Mouse (Mus musculus): ENCODE measurements around the gene Sptbn4. TPM values are rescaled to one million over a fixed set of nuclear protein-coding genes. Genes with fewer than 3 reads are reported as not detected.

Gene Sptbn4
- polyA plus RNA-seq, 1 experiment: 171 TPM

- Histone ChIP-seq H3K4me1 (ENCODE audit: control insufficient read depth, insufficient read depth, low read length) (no peaks in the 10 kb centered on the region), H3K4me3 (replicated peaks; ENCODE audit: insufficient read depth, low read depth, low read length) (no peak overlapping the region), H3K27ac (ENCODE audit: insufficient read depth, low read length) (no peak overlapping the region), H3K27me3 (ENCODE audit: control insufficient read depth, insufficient read depth, low read length) (no peaks in the 10 kb centered on the region)
- no peak for DNase-seq
- TF ChIP-seq POLR2A (IDR thresholded peaks at IDR 0.05; ENCODE audit: borderline replicate concordance, insufficient read depth, low read length) (no peak), CTCF (IDR thresholded peaks at IDR 0.05; ENCODE audit: borderline replicate concordance, insufficient read depth, low read depth, low read length) (no peak)
- WGBS: 62% methylated on average over 4 of the region's 4 CpGs
Observed at GRCm38 (mm10) chr7:27354783-27355182, 92.7 kb downstream of the Sptbn4 start.

- peak in 1 of 2 experiments; percentile 72 for DNase-seq
- Histone ChIP-seq H3K4me3 (replicated peaks; ENCODE audit: insufficient read depth, low read depth, low read length) (no peak overlapping the region), H3K27me3 (ENCODE audit: control insufficient read depth, insufficient read depth, low read length) (no peaks in the 10 kb centered on the region), H3K27ac (ENCODE audit: insufficient read depth, low read length) (no peak overlapping the region), H3K4me1 (ENCODE audit: control insufficient read depth, insufficient read depth, low read length) (no peaks in the 10 kb centered on the region)
- WGBS: 39% methylated on average over 6 of the region's 6 CpGs
- no peak for TF ChIP-seq POLR2A (IDR thresholded peaks at IDR 0.05; ENCODE audit: borderline replicate concordance, insufficient read depth, low read length)
- TF ChIP-seq CTCF (IDR thresholded peaks at IDR 0.05; ENCODE audit: borderline replicate concordance, insufficient read depth, low read depth, low read length): no peak
Observed at GRCm38 (mm10) chr7:27354144-27354543, 93.3 kb downstream of the Sptbn4 start.

- TF ChIP-seq CTCF (IDR thresholded peaks at IDR 0.05; ENCODE audit: borderline replicate concordance, insufficient read depth, low read depth, low read length) (no peak), POLR2A (IDR thresholded peaks at IDR 0.05; ENCODE audit: borderline replicate concordance, insufficient read depth, low read length) (no peak)
- peak in 1 of 2 experiments; percentile 9 for DNase-seq
- 45% methylated on average over 6 of the region's 6 CpGs for WGBS
- no peaks in the 10 kb centered on the region for H3K27me3 ChIP-seq (ENCODE audit: control insufficient read depth, insufficient read depth, low read length)
- H3K4me3 ChIP-seq (replicated peaks; ENCODE audit: insufficient read depth, low read depth, low read length): no peak overlapping the region
- H3K27ac ChIP-seq (ENCODE audit: insufficient read depth, low read length): no peak overlapping the region
- no peaks in the 10 kb centered on the region for H3K4me1 ChIP-seq (ENCODE audit: control insufficient read depth, insufficient read depth, low read length)
Observed at GRCm38 (mm10) chr7:27345444-27345843, 102.0 kb downstream of the Sptbn4 start.

- DNase-seq: no peak
- Histone ChIP-seq H3K27ac (ENCODE audit: insufficient read depth, low read length) (no peak overlapping the region), H3K27me3 (ENCODE audit: control insufficient read depth, insufficient read depth, low read length) (no peaks in the 10 kb centered on the region; the same call in 1 of the 2 replicates), H3K4me1 (ENCODE audit: control insufficient read depth, insufficient read depth, low read length) (no peaks in the 10 kb centered on the region; the same call in 1 of the 2 replicates), H3K4me3 (replicated peaks; ENCODE audit: insufficient read depth, low read depth, low read length) (no peak overlapping the region)
- TF ChIP-seq POLR2A (IDR thresholded peaks at IDR 0.05; ENCODE audit: borderline replicate concordance, insufficient read depth, low read length): no peak
- TF ChIP-seq CTCF (IDR thresholded peaks at IDR 0.05; ENCODE audit: borderline replicate concordance, insufficient read depth, low read depth, low read length): no peak
- WGBS: 55% methylated on average over 4 of the region's 4 CpGs
Observed at GRCm38 (mm10) chr7:27342595-27342994, 104.9 kb downstream of the Sptbn4 start.

- no peak overlapping the region for H3K27ac ChIP-seq (ENCODE audit: insufficient read depth, low read length)
- no peak for DNase-seq
- H3K4me1 ChIP-seq (ENCODE audit: control insufficient read depth, insufficient read depth, low read length): peaks cover 3% of the 10 kb centered on the region; the same call in 1 of the 2 replicates
- TF ChIP-seq CTCF (IDR thresholded peaks at IDR 0.05; ENCODE audit: borderline replicate concordance, insufficient read depth, low read depth, low read length): no peak
- no peak for TF ChIP-seq POLR2A (IDR thresholded peaks at IDR 0.05; ENCODE audit: borderline replicate concordance, insufficient read depth, low read length)
- 27% methylated on average over 7 of the region's 7 CpGs for WGBS
- H3K4me3 ChIP-seq (replicated peaks; ENCODE audit: insufficient read depth, low read depth, low read length): no peak overlapping the region
- H3K27me3 ChIP-seq (ENCODE audit: control insufficient read depth, insufficient read depth, low read length): no peaks in the 10 kb centered on the region; the same call in 1 of the 2 replicates
Observed at GRCm38 (mm10) chr7:27339519-27339918, 108.0 kb downstream of the Sptbn4 start.

GRCm38 (mm10) chr7:27339114-27339513 lies 108.4 kb downstream of the Sptbn4 start:
- WGBS: 52% methylated on average over 4 of the region's 4 CpGs
- peaks cover 2% of the 10 kb centered on the region; the same call in 1 of the 2 replicates for H3K27me3 ChIP-seq (ENCODE audit: control insufficient read depth, insufficient read depth, low read length)
- no peak for DNase-seq
- peaks cover 3% of the 10 kb centered on the region; the same call in 1 of the 2 replicates for H3K4me1 ChIP-seq (ENCODE audit: control insufficient read depth, insufficient read depth, low read length)
- no peak for TF ChIP-seq CTCF (IDR thresholded peaks at IDR 0.05; ENCODE audit: borderline replicate concordance, insufficient read depth, low read depth, low read length)
- no peak overlapping the region for H3K27ac ChIP-seq (ENCODE audit: insufficient read depth, low read length)
- H3K4me3 ChIP-seq (replicated peaks; ENCODE audit: insufficient read depth, low read depth, low read length): no peak overlapping the region

- WGBS: 10% methylated on average over 36 of the region's 36 CpGs
- Histone ChIP-seq H3K4me3 (replicated peaks; ENCODE audit: insufficient read depth, low read depth, low read length) (peak within 1 kb of the TSS; percentile 30), H3K27ac (ENCODE audit: insufficient read depth, low read length) (no peak within 1 kb of the TSS), H3K27me3 (ENCODE audit: control insufficient read depth, insufficient read depth, low read length) (peaks cover 6% of the 10 kb centered on the region; the same call in 1 of the 2 replicates), H3K4me1 (ENCODE audit: control insufficient read depth, insufficient read depth, low read length) (peaks cover 3% of the 10 kb centered on the region; the same call in 1 of the 2 replicates)
- TF ChIP-seq CTCF (IDR thresholded peaks at IDR 0.05; ENCODE audit: borderline replicate concordance, insufficient read depth, low read depth, low read length) (no peak), POLR2A (IDR thresholded peaks at IDR 0.05; ENCODE audit: borderline replicate concordance, insufficient read depth, low read length) (no peak)
- DNase-seq: no peak
Observed at GRCm38 (mm10) chr7:27337175-27337853, 110.2 kb downstream of the Sptbn4 start, which contains the start of gene Ltbp4. Gene Ltbp4 (minus strand): TSS chr7:27337692.
